Mouse (Mus musculus) heart, postnatal 10 days (tissue): ENCODE measurements around the gene Itgal. TPM values are rescaled to one million over a fixed set of nuclear protein-coding genes. Genes with fewer than 3 reads are reported as not detected.
A peak's percentile ranks its signal among the peaks of the same experiment; 100 is the strongest.
"Not testable (repeated sequence)": the region's sequence is repeated elsewhere in the genome, so short reads cannot be mapped to it uniquely, and the experiment has no call there.

ENCODE experiments used
- DNase-seq, 2 experiments: peaks; one replicate each; pipeline ENCODE4 v3.0.0; 2021
- intact Hi-C: fragments of 180-260 bp; cut with DNase I; formaldehyde crosslinking; loops from one replicate; pipeline ENCODE4 v1.15.1; 2025
- total RNA-seq, 2 experiments: library from RNA; stranded (reverse); gene quantifications; 2 replicates each; pipeline ENCODE4 v1.2.3; 2021

Gene Itgal
- total RNA-seq, 2 experiments from 2014 or later = 2.8 to 3.7 TPM

DNA sequence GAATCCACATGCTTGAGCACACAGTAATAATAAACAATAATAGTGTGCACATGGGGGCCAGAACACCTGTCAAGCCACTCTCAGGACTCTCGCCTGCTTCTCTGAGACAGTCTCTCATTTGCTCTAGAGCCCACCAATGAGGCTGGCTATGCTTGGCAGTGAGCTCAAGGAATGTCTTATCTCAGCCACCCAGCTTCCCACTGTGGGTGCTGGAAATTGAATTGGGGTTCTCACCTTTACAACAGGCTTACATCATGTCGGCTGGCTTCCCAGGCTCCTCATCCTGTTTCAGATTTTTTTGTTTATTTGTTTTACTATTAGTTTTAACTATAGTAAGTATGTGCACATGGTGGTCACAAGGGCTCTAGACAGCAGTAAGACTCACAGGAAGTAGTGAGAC is 75.2 kb downstream of the Itgal start:
- intact Hi-C loops = no loop called here
- no peak for DNase-seq

DNA sequence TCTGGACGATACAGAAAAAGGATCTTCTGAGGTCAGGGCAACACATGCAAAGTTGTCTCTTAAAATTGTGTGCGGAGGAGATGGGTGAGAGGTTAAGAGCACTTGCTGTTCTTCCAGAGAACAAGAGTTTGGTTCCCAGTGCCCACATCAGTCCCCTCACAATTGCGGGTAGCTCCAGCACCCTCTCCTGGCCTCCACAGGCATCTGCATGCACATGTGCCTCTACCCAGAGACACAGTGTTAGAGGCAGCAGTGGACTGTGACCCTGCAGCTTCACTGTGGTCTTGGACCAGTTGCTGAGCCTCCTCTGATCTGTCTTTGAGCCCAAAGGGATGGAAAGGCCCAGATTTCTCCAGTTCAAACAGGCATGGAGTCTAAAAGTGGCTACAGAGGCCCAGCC is 75.8 kb downstream of the Itgal start:
- intact Hi-C loops, DNase-seq: not testable (repeated sequence)

GRCm38 (mm10) chr7:127375271-127376245 is 79.5 kb downstream of the Itgal start, which contains the start of gene Zfp747:
TSS of gene Zfp747 (minus strand) at chr7:127376050.
- peak; percentile 95 to 96 for DNase-seq
- intact Hi-C loops = not testable (repeated sequence)

DNA sequence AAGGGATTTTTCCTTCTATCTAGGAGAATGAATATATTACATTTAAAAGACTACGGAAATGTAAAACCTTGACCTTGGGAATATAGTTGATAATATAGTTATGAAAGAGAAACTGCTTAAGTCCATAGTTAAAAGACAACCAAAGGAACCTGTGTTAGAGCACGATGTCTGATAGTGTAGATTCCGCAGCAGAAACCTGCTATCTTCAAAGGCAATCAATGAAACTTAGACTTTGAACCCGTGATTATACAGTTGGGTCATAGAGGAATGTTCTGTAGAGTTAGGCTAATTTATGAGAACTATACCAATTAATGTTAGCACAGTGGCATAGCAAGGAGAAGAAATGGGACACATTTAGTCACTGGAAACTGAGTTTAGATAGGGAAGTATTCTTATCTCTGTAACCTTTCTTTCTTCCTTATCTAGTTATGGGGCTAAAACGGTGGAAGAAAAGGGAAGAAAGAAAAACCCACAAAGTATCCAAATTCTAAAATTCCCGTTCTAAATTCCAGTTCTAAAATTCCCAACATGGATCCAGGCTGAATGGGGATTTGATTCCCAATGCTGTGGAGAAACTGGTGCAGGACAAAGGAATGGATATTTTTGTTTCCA is 82.4 kb downstream of the Itgal start:
- intact Hi-C loops = no loop called here
- DNase-seq = no peak

Other genes with a start within 250 kb of the Itgal start
- not detected for gene Zg16, start 208.9 kb upstream of the Itgal start, total RNA-seq
- 1 to 10 TPM in 1 of 2 experiments, under 1 TPM in 1; 0.94 to 1.5 TPM for gene AI467606, start 204.9 kb upstream of the Itgal start, total RNA-seq
- gene Qprt, start 174.0 kb upstream of the Itgal start, total RNA-seq = under 1 TPM in 1 of 2 experiments, not detected in 1; 0.29 TPM
- gene Spn, start 158.4 kb upstream of the Itgal start, total RNA-seq = under 1 TPM; 0.72 to 0.84 TPM
- 10 to 100 TPM; 46.8 to 49.2 TPM for gene Cd2bp2, start 100.2 kb upstream of the Itgal start, total RNA-seq
- 10 to 100 TPM; 35.3 to 37.2 TPM for gene Tbc1d10b, start 87.8 kb upstream of the Itgal start, total RNA-seq
- gene Mylpf, start 87.4 kb upstream of the Itgal start, total RNA-seq = 1 to 10 TPM; 1.7 to 2.5 TPM
- 1 to 10 TPM; 6.8 to 8.8 TPM for gene Zfp553, start 63.2 kb upstream of the Itgal start, total RNA-seq
- 10 to 100 TPM; 11.5 to 15.5 TPM for gene Sept1, start 63.1 kb upstream of the Itgal start, total RNA-seq
- gene Zfp771, start 52.0 kb upstream of the Itgal start, total RNA-seq = 10 to 100 TPM; 14.3 to 15.9 TPM
- 10 to 100 TPM; 45.2 to 48.5 TPM for gene Dctpp1, start 35.6 kb upstream of the Itgal start, total RNA-seq
- gene Sephs2, start 22.2 kb upstream of the Itgal start, total RNA-seq = 10 to 100 TPM; 39.4 to 49.4 TPM
- 10 to 100 TPM; 40.4 to 43.0 TPM for gene Zfp768, start 49.3 kb downstream of the Itgal start, total RNA-seq
- gene Zfp747, start 79.8 kb downstream of the Itgal start, total RNA-seq = 1 to 10 TPM; 5.5 to 5.6 TPM
- gene 9130019O22Rik, start 90.9 kb downstream of the Itgal start, total RNA-seq = 1 to 10 TPM; 2.9 to 3.2 TPM
- 1 to 10 TPM; 4.7 to 5.7 TPM for gene E430018J23Rik, start 97.4 kb downstream of the Itgal start, total RNA-seq
- 1 to 10 TPM; 4.7 TPM for gene Zfp764, start 110.6 kb downstream of the Itgal start, total RNA-seq
- gene Zfp688, start 125.8 kb downstream of the Itgal start, total RNA-seq = 1 to 10 TPM; 3.8 to 6.2 TPM
- 1 to 10 TPM; 2.7 to 3.0 TPM for gene Zfp689, start 152.9 kb downstream of the Itgal start, total RNA-seq
- gene Prr14, start 163.4 kb downstream of the Itgal start, total RNA-seq = 10 to 100 TPM; 27.1 to 27.4 TPM
- gene Fbrs, start 182.9 kb downstream of the Itgal start, total RNA-seq = 10 to 100 TPM; 41.6 to 42.1 TPM
- gene Srcap, start 215.7 kb downstream of the Itgal start, total RNA-seq = 10 to 100 TPM; 67.8 to 74.8 TPM
- 10 to 100 TPM; 14.1 to 14.3 TPM for gene Gm42715, start 223.3 kb downstream of the Itgal start, total RNA-seq